Mouse (Mus musculus) hindlimb bud, embryonic 11.5 days (tissue): ENCODE measurements around the gene Wfdc10.

Source experiments
- DNase-seq: peaks from one replicate; pipeline ENCODE4 v3.0.0-alpha.2; 2012; ENCODE audit warnings: low read depth, low spot score; ENCODE audit errors: extremely low spot score

The Wfdc10 gene

DNA sequence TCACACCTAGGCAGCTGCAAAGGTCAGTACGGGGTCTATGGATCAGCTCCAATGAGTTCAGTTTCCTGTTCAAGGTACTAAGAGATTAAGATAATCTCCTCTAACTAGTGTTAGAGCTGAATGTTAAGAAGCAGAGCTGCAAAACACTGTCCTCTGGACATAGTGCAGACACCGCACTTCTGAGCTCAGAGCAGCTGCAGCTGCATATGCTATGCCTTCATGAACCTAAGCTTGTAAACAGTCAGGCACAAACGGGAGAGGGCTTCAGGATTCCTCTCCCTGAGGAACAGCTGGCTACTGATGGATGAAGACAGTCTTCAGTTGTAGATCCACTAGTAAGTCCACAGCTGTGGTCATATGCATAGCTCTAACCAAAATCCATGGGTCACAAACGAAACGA, 45.1 kb downstream of the Wfdc10 start:
- no peak for DNase-seq

DNA sequence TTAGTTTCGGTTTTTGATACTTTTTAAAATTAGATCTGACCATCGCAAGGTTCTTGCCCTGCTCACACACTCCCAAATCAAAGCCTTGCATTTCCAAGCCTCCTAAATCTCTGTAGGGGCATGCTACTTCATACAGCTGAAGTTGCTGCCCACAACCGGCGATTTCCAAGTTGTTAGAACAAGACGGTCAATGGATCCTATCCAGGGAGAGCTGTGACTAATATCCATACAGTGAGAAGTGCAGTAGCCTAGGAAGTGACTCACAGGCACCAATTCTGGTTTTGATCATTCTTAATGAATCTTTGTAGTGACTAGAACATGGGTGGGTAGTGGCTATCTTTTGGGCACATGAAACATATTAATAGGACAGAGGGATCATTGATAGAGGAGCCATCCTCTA, 45.9 kb downstream of the Wfdc10 start:
- no peak for DNase-seq

DNA sequence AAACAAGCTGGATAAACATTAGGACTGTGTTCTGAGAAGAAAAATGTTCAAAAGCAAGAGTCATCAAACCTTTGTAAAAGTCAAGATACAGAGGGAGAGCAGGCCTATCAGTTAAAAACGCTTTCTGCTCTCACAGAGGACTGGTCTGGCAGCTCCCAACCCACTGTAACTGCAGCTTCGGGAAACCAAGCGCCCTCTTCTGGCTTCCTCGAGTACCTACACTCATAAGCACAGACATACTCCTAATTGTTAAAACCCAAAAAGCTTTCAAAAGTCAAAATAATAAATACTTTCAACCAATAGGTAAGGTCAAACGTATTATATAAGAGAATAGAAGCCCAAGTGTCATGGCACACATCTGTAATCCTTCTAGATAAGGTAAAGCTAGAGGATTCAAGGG, 48.4 kb downstream of the Wfdc10 start:
- no peak for DNase-seq

DNA sequence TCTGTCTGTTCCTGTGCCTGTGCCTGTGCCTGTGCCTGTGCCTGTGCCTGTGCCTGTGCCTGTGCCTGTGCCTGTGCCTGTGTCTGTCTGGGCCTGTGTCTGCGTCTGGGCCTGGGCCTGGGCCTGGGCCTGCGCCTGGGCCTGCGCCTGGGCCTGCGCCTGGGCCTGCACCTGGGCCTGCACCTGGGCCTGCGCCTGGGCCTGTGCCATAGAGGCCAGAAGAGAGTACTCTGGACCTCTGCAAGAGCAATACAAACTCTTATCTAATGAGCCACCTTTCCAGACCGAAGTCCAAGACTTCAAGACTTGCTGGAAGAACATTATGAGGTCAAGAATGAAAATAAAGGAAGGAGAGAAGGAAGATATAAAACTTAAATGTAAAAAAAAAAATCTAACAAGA, 49.5 kb downstream of the Wfdc10 start:
- no peak for DNase-seq

DNA sequence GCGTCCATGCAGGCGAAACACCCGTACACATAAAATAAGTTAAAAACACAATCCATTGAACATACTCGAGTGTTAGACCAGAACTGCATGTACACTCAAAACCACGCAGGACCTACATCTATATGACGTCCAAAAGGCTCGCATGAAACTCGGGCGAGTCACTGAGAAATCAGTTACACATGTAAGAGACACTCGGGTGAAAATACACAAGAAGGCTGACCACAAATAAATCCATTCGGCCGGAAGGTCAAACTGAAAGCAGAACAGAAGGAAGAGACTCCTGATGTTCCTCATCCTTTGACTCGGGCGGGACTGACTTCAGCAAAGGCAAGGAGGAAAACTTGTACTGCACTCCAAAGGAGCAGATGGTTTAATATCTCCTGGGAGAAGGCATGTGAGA, 50.1 kb downstream of the Wfdc10 start:
- DNase-seq: no peak
